Mouse (Mus musculus) small intestine, adult 2 months (tissue): ENCODE data around the gene Foxr1. TPM values are rescaled to one million over a fixed set of nuclear protein-coding genes. Genes with fewer than 3 reads are reported as not detected.

Experiments used
- H3K27ac ChIP-seq: fragments of 200-500 bp; 2 replicates; pipeline ENCODE4 v1.5.1; 2012; ENCODE audit warnings: low read depth, low read length, control low read depth, inconsistent platforms; ENCODE audit not compliant: insufficient read depth
- H3K27me3 ChIP-seq: fragments of 200-500 bp; 2 replicates; pipeline ENCODE4 v1.6.1; 2012; ENCODE audit warnings: mild to moderate bottlenecking, moderate library complexity, low read length, inconsistent platforms; ENCODE audit not compliant: control insufficient read depth, insufficient read depth
- H3K36me3 ChIP-seq: fragments of 200-500 bp; 2 replicates; pipeline ENCODE4 v1.6.1; 2012; ENCODE audit warnings: mild to moderate bottlenecking, low read length, control low read depth, inconsistent platforms; ENCODE audit not compliant: control insufficient read depth, insufficient read depth
- H3K4me1 ChIP-seq: fragments of 200-500 bp; 2 replicates; pipeline ENCODE4 v1.6.1; 2012; ENCODE audit warnings: low read length, inconsistent platforms, mixed read lengths; ENCODE audit not compliant: control insufficient read depth, insufficient read depth, insufficient read length
- H3K4me3 ChIP-seq: fragments of 200-500 bp; 2 replicates; pipeline ENCODE4 v1.5.1; 2012; ENCODE audit warnings: low read depth, mild to moderate bottlenecking, control low read depth, inconsistent platforms, low read length, moderate library complexity
- CTCF ChIP-seq: fragments of 200-500 bp; IDR thresholded peaks from 2 replicates; pipeline ENCODE4 v1.5.1; 2012; ENCODE audit warnings: low read depth, mild to moderate bottlenecking, control low read depth, inconsistent platforms, low read length, moderate library complexity, mixed read lengths; ENCODE audit not compliant: insufficient replicate concordance, insufficient read length; ENCODE audit errors: extremely low read depth
- POLR2A ChIP-seq: fragments of 200-500 bp; IDR thresholded peaks from 2 replicates; pipeline ENCODE4 v1.6.1; 2012; ENCODE audit warnings: low read depth, mild to moderate bottlenecking, control low read depth, inconsistent platforms, low read length, moderate library complexity
- WGBS: fragments of 180-500 bp; shearing (Covaris S2); methylation state at CpG from one replicate; pipeline ENCODE4 v1.1.7; 2018; 5-methylcytosine and 5-hydroxymethylcytosine counted together
- polyA plus RNA-seq: library from polyadenylated mRNA; depleted of rRNA; stranded (reverse); fragments of >200 nt; gene quantifications from 2 replicates; pipeline ENCODE4 v1.2.3, GENCODE M21; 2012

Foxr1 gene
- polyA plus RNA-seq, 1 experiment = not detected

GRCm38 (mm10) chr9:44483041-44483509, 42.1 kb upstream of the Foxr1 start:
- TF ChIP-seq CTCF (no peak), POLR2A (no peak; the same call in 1 of the 2 replicates)
- Histone ChIP-seq H3K27me3 (no peaks in the 10 kb centered on the region), H3K27ac (peak overlapping the region; percentile 82), H3K4me3 (peak overlapping the region; percentile 96), H3K36me3 (no peaks in the 10 kb centered on the region), H3K4me1 (peaks cover 37% of the 10 kb centered on the region)
- WGBS = under 1% methylated on average over 39 of the region's 39 CpGs

- Histone ChIP-seq H3K27me3 (no peaks in the 10 kb centered on the region), H3K36me3 (no peaks in the 10 kb centered on the region), H3K4me3 (peak within 1 kb of the TSS; percentile 96), H3K27ac (peak within 1 kb of the TSS; percentile 82), H3K4me1 (peaks cover 32% of the 10 kb centered on the region)
- WGBS = 3% methylated on average over 27 of the region's 31 CpGs
- TF ChIP-seq CTCF (peak; percentile 52; the same call in 1 of the 2 replicates), POLR2A (peak; percentile 82; the same call in 1 of the 2 replicates)
Measured at GRCm38 (mm10) chr9:44482552-44482951, 41.6 kb upstream of the Foxr1 start, which contains the start of gene Bcl9l. Gene Bcl9l, plus strand, starts transcription at chr9:44482825.

GRCm38 (mm10) chr9:44482112-44482511, 41.2 kb upstream of the Foxr1 start:
- no peak for TF ChIP-seq CTCF
- TF ChIP-seq POLR2A = no peak
- Histone ChIP-seq H3K4me3 (peak overlapping the region; percentile 96), H3K27ac (peak overlapping the region; percentile 32; the same call in 1 of the 2 replicates), H3K27me3 (no peaks in the 10 kb centered on the region), H3K36me3 (no peaks in the 10 kb centered on the region), H3K4me1 (peaks cover 32% of the 10 kb centered on the region)
- 19% methylated on average over 3 of the region's 3 CpGs for WGBS

- Histone ChIP-seq H3K27me3 (no peaks in the 10 kb centered on the region), H3K27ac (peak overlapping the region; percentile 93), H3K4me3 (peak overlapping the region; percentile 65), H3K4me1 (peaks cover 13% of the 10 kb centered on the region), H3K36me3 (no peaks in the 10 kb centered on the region)
- TF ChIP-seq POLR2A = peak; percentile 21; the same call in 1 of the 2 replicates
- TF ChIP-seq CTCF = peak; percentile 89
- under 1% methylated on average over 26 of the region's 26 CpGs for WGBS
Measured at GRCm38 (mm10) chr9:44479628-44480428, 38.9 kb upstream of the Foxr1 start.

GRCm38 (mm10) chr9:44478959-44479605, 38.1 kb upstream of the Foxr1 start:
- Histone ChIP-seq H3K36me3 (no peaks in the 10 kb centered on the region), H3K4me3 (peak overlapping the region; percentile 65), H3K27ac (peak overlapping the region; percentile 93), H3K4me1 (peaks cover 6% of the 10 kb centered on the region), H3K27me3 (no peaks in the 10 kb centered on the region)
- no peak for TF ChIP-seq POLR2A
- TF ChIP-seq CTCF = peak; percentile 2; the same call in 1 of the 2 replicates
- WGBS = 1% methylated on average over 29 of the region's 29 CpGs

- H3K4me3 ChIP-seq = peak overlapping the region; percentile 65
- TF ChIP-seq POLR2A (no peak), CTCF (no peak)
- WGBS = under 1% methylated on average over 27 of the region's 27 CpGs
- peaks cover 2% of the 10 kb centered on the region; the same call in 1 of the 2 replicates for H3K4me1 ChIP-seq
- H3K27me3 ChIP-seq = no peaks in the 10 kb centered on the region
- H3K27ac ChIP-seq = peak overlapping the region; percentile 82
- H3K36me3 ChIP-seq = no peaks in the 10 kb centered on the region
Measured at GRCm38 (mm10) chr9:44478229-44478921, 37.4 kb upstream of the Foxr1 start.
